Mouse (Mus musculus) spleen, adult 18-20 months (tissue): ENCODE measurements around the gene Myadm.

Experiments
- DNase-seq, 2 experiments: peaks; one replicate each; pipeline ENCODE4 v3.0.0; 2022; ENCODE audit warnings: mixed read lengths in 2 of 2

Myadm gene

DNA sequence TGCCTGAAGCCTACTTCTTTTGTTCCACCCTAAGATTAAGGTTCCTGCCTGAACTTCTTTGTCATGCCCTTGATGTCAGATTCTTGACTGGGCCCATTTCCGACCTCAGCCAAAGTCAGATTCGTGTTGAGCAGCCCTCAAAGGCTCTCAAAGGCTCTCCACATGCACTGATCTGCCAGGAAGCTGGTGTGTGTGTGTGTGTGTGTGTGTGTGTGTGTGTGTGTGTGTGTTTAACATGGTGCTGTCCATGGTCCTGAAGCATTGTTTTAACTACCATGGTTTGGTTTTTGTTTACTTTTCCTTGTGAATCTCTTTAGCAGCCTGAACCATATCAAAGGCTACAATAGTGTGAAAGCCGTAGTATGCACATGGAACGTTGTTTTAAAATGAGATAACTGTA, 39.1 kb downstream of the Myadm start:
- no peak for DNase-seq

DNA sequence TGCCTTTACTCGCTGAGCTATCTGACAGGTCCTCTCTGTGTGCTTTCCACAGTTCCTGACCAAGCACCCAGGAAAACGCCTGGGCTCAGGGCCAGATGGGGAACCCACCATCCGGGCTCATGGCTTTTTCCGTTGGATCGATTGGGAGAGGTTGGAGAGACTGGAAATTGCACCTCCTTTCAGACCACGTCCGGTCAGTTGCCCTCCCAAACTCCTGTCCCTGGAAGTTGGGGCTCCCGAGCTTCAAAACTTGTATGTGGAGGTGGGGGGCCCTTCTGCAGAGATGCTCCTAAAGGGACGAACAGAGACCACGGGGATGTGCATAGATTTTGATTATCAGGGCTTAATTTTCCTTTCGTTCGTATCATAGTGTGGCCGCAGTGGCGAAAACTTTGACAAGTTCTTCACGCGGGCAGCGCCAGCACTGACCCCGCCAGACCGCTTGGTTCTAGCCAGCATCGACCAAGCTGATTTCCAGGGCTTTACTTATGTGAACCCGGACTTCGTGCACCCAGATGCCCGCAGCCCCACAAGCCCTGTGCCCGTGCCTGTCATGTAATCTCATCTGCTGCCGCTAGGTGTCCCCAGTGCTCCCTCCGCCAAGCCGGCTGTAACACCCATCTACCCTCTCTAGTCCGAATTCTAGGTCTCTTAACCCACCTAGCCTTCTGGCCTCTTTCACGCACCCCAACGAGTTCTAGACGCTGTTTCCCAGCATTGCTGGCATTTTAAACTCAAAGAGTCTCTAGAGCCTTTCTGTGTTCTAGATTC, 41.1 kb downstream of the Myadm start:
- DNase-seq, result peak; percentile 46 to 77

DNA sequence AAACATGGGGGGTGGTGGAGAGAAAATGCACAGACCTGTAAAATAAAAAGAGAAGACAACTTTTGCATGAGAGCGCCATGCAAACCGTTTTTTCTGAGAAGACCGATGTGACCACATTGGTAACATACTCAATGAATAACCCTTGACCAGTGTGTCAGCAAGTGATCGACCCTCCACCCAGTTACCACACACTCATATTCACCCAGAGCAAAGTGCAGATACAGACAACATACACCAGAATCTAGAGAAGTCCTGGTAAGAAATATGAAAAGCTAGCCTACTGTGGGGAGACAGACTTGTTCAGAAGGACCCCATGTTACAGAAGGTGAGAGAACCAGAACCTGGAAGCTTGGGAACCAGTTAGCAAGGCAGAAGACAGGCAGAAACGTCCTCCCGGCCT, 42.3 kb downstream of the Myadm start:
- no peak for DNase-seq

DNA sequence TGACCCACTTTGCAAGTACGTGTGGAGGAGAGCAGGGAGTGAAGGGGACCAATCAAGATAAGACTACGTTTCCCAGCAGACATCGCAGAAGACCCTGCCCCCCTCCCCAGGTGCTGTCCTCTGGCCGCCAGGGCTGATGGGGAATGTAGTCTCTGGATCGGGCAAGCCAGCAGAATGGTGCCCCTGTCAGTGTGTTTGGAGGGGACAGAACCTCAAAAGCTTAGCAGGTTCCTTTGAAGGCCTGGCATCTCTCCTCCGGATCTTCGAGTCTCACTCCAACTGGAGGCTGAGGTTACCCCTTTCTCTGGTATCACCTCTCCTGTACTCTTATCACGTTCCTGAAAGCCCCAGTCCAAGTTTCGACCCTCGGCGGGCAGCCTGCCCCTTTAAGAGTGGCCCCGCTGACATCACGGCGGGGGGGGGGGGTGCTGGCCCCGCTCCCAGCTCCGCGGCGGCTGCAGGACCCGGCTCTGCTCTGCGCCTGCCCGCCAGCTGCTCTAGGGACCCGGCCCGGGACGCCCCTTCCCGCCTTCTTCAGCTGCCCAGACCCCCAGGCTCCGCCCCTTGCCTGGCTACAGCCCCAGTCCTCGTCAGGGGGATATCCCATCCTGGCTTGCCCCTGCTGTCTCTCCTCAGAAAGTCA, 42.8 kb downstream of the Myadm start:
- DNase-seq, result peak in 1 of 2 experiments; percentile 9

DNA sequence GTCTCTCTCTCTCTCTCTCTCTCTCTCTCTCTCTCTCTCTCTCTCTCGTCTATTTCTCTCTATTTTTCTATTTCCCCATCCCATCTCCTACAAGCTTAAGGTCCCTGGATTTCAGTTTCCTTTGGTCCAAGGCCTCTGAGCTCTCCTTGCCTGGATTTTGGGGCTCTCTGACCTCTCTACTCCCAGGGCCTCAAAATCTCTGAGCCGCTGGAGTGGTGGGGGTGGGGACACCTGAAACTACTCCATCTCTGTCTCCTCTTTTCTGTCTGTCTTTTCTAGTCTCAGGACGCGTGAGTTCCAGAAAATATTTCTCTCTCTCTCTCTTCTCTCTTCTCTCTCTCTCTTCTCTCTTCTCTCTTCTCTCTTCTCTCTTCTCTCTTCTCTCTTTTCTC, 43.3 kb downstream of the Myadm start:
- DNase-seq, result no peak

DNA sequence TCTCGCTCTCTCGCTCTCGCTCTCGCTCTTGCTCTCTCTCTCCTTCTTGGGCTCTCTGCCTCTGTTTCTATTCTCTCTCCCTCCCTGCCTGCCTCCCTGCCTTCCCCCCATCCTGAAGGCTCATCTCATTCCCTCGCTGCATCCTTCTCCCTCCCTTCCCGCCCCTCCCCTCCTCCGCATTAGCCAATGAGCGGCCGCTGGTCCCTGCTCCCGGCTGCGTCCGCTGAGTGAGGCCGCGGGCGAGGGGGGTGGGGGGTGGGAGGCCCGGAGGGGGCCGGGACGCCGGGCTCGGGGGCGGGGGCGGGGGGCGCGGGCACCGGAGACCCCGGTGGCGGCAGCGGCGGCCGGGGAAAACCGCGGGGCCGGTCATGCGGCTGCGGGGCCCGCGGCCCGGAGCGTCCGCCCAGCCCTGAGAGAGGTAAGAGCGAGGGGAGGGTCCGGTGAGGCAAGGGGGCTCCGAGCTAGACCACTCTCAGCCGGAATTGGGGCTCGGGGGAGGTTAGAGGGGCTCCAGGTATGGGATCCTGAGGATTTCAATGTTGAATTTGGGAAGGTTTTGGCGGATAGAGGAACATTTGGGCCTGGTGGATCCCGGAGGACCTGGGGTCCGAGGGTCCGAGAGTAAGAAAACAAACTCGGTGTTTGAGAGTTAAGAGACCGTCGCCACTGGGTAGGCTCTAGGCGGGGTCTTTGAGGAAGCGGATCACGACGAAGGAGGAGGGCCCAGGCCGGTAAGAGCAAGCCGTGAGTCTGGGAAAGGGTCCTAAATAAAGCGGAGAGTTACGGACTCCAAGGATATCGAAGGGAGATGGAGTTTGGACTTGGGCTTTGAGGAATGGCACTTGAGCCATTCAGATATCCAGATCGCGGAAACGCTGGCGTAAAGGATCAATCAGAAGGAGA, 44.0 kb downstream of the Myadm start, which contains the start of gene Cacng7:
Gene Cacng7 (plus strand): TSS at position 337 of the 903 bp plus-strand sequence.
- no peak for DNase-seq

DNA sequence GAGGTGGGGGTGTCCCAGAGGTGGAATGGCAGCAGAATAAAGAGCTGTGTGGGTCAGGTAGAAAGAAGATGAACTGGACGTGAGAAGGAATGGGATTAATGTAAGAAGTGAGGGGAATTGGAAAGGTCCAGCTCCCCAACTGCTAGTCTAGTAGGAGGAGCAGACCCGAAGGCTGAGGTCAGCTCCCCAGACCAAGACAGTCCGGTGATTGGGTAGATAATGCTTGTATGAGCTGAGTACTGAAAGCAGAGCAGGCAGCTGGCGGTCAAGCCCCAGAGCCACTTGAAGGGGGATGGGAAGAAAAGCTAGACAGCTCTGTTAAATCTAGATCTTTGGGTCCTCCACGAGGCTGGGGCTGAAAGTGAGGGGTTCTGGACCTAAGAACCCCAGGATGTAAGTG, 44.7 kb downstream of the Myadm start:
- DNase-seq, result no peak

DNA sequence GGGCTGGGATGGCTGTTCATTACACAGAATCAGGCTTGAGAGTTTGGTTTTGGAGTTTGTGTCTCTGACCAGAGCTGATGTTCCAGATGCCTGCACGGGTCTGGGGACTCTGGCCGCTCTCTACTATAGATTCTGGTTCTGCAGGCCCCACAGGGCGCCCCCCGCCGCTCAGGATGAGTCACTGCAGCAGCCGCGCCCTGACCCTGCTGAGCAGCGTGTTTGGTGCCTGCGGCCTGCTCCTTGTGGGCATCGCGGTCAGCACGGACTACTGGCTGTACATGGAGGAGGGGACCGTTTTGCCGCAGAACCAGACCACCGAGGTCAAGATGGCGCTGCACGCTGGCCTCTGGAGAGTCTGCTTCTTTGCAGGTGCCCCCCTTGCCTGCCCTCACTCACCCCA, 47.5 kb downstream of the Myadm start:
- DNase-seq, result no peak

DNA sequence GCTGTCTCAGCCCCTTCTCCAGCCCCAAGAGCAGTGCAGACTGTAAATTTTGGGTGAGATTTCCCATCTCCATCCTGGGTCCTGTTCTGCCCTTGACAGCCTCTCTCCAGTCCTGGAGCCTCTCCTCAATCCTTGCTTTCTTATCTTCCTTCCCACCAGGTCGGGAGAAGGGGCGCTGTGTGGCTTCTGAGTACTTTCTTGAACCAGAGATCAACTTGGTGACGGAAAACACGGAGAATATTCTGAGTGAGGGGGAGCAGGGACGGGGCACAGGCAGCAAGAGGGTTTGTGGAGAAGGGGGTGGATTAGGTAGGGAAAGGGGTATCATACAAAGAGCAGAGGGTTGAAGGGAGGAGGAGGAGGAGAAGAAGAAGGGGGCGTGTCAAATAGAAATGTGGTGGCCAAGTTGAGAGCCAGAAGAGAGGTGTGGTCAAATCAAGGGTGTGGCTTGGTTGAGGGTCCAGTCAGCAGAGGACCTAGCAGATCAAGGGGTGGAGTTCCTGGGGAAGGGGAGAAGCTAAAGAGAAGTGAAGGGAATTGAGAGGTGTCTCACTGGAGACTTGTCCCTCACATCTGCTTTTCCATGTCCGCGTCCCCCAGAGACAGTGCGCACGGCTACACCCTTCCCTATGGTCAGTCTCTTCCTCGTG, 49.5 kb downstream of the Myadm start:
- DNase-seq, result no peak

DNA sequence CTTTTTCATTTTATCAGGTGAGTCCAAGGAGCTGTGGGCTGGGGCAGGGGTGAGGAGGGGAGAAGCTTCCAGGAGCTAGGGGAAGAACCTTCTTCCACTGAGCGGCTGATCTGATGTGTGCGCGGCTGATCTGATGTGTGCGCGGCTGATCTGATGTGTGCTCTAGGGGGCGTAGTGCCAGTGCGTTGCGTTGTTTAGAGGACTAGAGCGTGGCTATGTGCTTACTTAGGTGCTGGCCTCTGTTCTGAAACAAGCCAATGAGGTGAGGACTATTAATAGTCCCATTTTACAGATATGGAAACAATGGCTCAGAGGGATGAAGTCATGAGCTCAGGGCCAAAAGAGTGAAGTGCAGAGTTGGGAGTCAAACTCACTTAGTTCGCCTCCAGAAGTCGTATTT, 50.1 kb downstream of the Myadm start:
- DNase-seq, result no peak

DNA sequence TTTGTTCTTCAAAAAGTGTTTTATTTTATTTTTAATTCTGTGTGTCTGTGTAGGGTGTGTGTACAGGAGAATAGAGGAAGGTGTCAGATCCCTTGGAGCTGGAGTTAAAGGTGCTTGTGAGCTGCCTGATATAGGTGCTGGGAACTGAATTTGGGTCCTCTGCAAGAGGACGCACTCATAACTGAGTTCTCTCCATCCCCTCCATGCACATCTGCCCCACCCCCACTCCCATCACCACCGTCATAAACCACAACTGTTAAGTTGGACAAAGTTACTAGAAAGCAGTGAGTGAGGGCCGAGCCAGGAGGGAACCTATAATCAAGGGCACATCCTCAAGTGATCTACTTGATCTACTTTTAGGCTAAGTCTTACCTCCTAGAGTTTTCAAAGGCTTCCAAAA, 55.0 kb downstream of the Myadm start:
- no peak for DNase-seq

DNA sequence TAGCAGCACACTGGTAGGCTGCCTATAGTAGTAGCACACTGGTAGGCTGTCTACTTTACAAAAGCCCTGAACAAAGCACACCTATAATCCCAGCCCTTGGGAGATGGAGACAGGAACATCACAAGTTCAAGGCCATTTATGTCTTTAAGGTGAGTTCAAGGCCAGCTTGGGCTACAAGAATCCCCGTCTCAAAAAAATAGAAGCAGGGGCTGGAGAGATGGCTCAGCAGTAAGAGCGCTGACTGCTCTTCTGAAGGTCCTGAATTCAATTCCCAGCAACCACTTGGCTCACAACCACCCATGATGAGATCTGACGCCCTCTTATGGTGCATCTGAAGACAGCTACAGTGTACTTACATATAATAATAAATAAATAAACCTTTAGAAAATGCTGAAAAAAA, 56.4 kb downstream of the Myadm start:
- DNase-seq, result no peak

DNA sequence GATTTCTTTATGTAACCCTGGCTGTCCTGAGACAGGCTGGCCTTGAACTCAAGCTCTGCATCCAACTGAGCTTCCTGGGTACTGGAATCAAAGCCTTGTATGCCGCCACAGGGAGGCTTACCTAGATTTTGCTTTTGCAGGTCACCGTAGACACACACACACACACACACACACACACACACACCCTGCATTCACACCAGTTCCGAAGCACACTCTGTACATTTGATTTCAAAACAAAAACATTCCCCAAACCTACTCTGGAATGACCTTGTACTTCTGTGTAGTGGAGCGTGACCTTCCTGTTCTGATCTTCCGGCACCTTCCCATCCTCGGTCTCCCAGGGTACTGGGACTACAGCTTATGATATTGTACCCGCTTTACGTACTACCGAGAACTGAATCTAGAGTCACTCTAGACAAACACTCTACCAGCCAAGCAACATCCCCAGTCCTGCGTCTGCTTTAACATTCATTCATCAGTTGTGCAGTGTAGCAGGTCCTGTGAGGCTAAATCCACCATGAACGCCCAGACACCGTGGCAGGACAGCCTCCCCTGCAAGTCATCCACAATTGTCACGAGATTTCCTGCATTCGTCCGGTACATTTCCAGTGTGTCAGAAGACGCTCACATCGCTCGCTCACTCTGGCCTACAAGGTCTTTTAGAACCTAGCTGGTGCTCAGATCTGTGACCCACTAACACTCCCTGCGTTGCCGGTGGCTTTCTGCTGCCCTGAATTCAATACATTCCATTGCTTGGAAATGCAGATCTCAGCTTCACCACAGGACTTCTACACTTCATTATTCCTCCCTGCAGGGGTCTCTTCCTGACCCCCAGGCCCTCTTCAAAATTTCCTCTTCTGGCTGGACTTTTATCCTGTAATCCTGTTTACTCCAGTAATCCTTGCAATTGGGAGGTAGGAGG, 58.7 kb downstream of the Myadm start:
- DNase-seq, result no peak

DNA sequence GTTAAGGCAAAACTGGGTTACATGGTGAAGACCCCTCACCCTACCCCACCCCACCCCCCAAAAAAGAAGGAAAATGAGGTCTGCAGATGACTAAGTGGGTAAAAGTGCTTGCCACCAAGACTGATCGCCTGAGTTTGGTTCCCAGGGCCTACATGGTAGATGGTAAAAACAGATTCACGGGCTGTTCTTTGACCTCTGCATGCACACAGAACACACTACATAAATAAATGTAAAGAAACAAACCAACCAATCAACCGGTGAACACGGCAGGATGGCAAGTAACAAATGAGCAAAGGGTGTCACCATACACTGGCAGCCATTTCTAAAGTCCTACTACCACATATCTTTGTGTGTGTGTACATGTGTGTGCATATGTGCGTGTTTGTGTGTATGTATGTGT, 59.4 kb downstream of the Myadm start:
- DNase-seq, result no peak

DNA sequence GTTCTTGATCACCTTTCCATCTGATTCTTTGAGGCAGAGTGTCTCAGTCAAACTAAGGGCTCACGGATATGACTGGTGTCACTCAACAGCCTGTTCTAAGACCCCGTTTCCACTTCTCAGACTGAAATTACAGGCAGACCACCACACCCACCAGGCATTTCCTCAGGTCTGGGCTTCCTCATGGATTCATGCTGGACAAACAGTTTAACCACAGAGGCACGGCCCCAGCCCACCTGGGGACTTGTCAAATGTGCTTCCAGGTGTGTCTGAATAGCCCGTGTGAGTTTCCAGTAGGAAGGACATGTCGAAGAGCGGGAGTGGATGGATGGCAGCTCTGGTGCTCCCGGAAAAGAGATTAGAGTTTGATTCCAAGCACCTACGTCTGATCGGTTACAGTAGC, 60.9 kb downstream of the Myadm start:
- DNase-seq, result no peak
